Mouse (Mus musculus): ENCODE results near the gene Srcin1. TPM values are rescaled to one million over a fixed set of nuclear protein-coding genes. Genes with fewer than 3 reads are reported as not detected.

Gene Srcin1
- total RNA-seq (2021) = 1 to 10 TPM; 1.3 to 1.9 TPM
- long read RNA-seq, experiment 1, partial matches to known transcripts = 1 of 3 reads
- long read RNA-seq, experiment 1, other reads (novel, unspliced or antisense) = 2 of 3 reads
- long read RNA-seq, experiment 2, partial matches to known transcripts = 0 of 1 reads
- long read RNA-seq, experiment 2, other reads (novel, unspliced or antisense) = 1 of 1 reads

GRCm38 (mm10) chr11:97576136-97576906, at the start of gene Srcin1:
Gene Srcin1, minus strand, starts transcription at chr11:97576186.
- DNase-seq (ENCODE audit: low spot score) = peak; percentile 59

GRCm38 (mm10) chr11:97625551-97625950, 49.6 kb upstream of the Srcin1 start:
- no peak for DNase-seq (ENCODE audit: low spot score)

GRCm38 (mm10) chr11:97623166-97623565, 47.2 kb upstream of the Srcin1 start:
- no peak for DNase-seq (ENCODE audit: low spot score)

GRCm38 (mm10) chr11:97622440-97622839, 46.5 kb upstream of the Srcin1 start:
- peak; percentile 71 for DNase-seq (ENCODE audit: low spot score)

- DNase-seq (ENCODE audit: low spot score) = peak; percentile 35
These were observed 43.4 kb upstream of the Srcin1 start for GRCm38 (mm10) chr11:97619391-97619795.

- no peak for DNase-seq (ENCODE audit: low spot score)
These were observed 42.4 kb upstream of the Srcin1 start for GRCm38 (mm10) chr11:97618368-97618767.

- DNase-seq (ENCODE audit: low spot score) = no peak
These were observed 39.3 kb upstream of the Srcin1 start for GRCm38 (mm10) chr11:97615276-97615675.

GRCm38 (mm10) chr11:97611076-97611475, 35.1 kb upstream of the Srcin1 start:
- DNase-seq (ENCODE audit: low spot score) = no peak

GRCm38 (mm10) chr11:97609743-97610142, 33.8 kb upstream of the Srcin1 start:
- no peak for DNase-seq (ENCODE audit: low spot score)

- DNase-seq (ENCODE audit: low spot score) = no peak
These were observed 32.9 kb upstream of the Srcin1 start for GRCm38 (mm10) chr11:97608933-97609332.

GRCm38 (mm10) chr11:97607056-97607725, 31.2 kb upstream of the Srcin1 start:
- no peak for DNase-seq (ENCODE audit: low spot score)

GRCm38 (mm10) chr11:97603891-97604290, 27.9 kb upstream of the Srcin1 start:
- peak; percentile 15 for DNase-seq (ENCODE audit: low spot score)

- DNase-seq (ENCODE audit: low spot score) = no peak
These were observed 26.2 kb upstream of the Srcin1 start for GRCm38 (mm10) chr11:97602223-97602622.

GRCm38 (mm10) chr11:97599104-97599503, 23.1 kb upstream of the Srcin1 start:
- DNase-seq (ENCODE audit: low spot score) = no peak

GRCm38 (mm10) chr11:97597945-97598691, 22.1 kb upstream of the Srcin1 start:
- no peak for DNase-seq (ENCODE audit: low spot score)

GRCm38 (mm10) chr11:97594136-97594535, 18.1 kb upstream of the Srcin1 start:
- DNase-seq (ENCODE audit: low spot score) = no peak

GRCm38 (mm10) chr11:97591910-97592309, 15.9 kb upstream of the Srcin1 start:
- no peak for DNase-seq (ENCODE audit: low spot score)

GRCm38 (mm10) chr11:97590227-97590960, 14.4 kb upstream of the Srcin1 start:
- DNase-seq (ENCODE audit: low spot score) = no peak

GRCm38 (mm10) chr11:97589216-97589615, 13.2 kb upstream of the Srcin1 start:
- DNase-seq (ENCODE audit: low spot score) = no peak

- DNase-seq (ENCODE audit: low spot score) = no peak
These were observed 9.9 kb upstream of the Srcin1 start for GRCm38 (mm10) chr11:97585932-97586331.

GRCm38 (mm10) chr11:97584476-97584875, 8.5 kb upstream of the Srcin1 start:
- no peak for DNase-seq (ENCODE audit: low spot score)

Measured in gastrocnemius, adult 18-20 months (tissue).